Mouse (Mus musculus) frontal cortex, postnatal 14 days (tissue): ENCODE data around the gene Bbs9.

Experiments
- DNase-seq, 2 experiments: peaks; one replicate each; pipeline ENCODE4 v3.0.0; 2022; ENCODE audit warnings: low spot score in 2 of 2

Bbs9 gene

GRCm38 (mm10) chr9:22800675-22801074 lies 325.2 kb downstream of the Bbs9 start:
- DNase-seq: no peak

GRCm38 (mm10) chr9:22805981-22806380 lies 330.5 kb downstream of the Bbs9 start:
- no peak for DNase-seq

- DNase-seq: no peak
These were observed 331.0 kb downstream of the Bbs9 start for GRCm38 (mm10) chr9:22806494-22806893.

DNA sequence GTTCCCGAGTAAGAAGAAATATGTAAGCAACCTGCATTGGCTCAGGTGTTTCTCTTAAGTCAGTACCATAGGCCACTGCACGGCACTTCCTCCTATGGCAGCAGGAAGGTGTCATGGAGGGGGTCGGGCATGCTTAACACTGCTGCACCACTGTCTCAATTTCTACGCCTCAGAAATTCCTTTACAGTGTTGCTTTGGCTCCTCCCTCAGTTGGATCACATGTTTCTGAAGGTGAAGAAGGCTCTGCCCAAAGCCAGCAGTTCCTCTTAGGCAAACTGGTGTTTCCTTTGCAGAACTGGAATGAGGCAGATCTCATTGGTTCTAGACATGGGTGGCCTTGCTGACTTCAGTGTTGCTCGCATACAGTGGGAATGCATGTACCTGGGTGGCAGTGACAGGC lies 332.2 kb downstream of the Bbs9 start:
- DNase-seq: no peak

GRCm38 (mm10) chr9:22809621-22810126 lies 334.2 kb downstream of the Bbs9 start:
- DNase-seq: no peak

DNA sequence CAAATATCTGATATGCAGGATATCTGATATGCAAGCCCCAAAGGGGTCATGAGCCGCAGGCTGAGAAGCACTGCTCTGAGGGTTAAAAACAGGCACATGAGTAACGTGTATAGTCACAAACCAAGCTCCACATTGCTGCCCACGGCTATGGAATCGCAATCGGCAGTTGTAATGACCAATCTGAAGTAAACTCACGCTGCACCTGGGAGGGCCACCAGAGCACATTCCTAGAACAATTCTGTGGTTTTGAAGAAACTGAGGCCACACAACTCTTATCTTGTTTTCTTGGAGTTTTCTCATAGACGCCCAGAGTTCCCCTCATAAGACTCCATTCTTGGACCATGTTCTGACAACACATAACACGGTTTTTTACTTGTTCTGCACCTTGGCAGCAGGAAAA lies 334.9 kb downstream of the Bbs9 start:
- DNase-seq: no peak

DNA sequence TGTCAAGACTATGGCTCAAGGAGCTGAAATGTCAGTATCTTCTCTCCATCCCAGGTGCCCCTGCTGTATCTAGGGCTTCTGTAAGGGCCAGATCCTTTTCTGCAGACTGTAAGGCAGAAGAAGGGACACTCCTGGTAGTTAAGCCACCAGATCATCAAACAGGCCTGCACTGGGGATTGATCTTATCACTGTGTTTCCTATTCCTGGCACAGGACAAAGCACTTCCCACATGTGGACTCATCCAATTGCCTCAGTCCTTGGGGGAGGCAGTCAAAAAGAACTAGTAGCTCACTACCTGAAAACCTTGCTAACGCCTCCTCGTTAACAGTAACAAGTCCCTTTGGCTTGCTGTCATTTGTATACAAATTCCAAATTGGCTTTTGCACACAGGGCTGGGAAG lies 336.4 kb downstream of the Bbs9 start:
- DNase-seq: no peak

- DNase-seq: no peak
These were observed 339.0 kb downstream of the Bbs9 start for GRCm38 (mm10) chr9:22814407-22815092.

GRCm38 (mm10) chr9:22815093-22815458 lies 339.6 kb downstream of the Bbs9 start:
- DNase-seq: no peak

DNA sequence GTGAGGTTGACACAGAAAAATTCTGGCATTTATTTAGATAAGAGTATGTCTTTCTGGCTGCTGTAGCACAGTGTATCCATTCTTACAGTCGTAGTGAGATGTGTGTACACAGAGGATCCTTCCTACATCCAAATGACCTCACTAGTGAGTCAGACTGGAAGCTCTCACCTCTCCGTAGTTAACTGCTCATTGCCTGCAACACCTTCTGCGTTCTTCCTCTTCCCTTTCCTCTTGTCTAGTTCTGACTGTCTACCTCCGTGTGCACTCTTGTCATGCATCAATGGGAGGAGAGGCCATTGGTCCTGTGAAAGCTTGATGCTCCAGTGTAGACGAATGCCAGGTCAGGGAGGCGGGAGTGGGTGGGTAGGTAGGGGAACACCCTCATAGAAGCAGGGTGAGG lies 344.0 kb downstream of the Bbs9 start:
- DNase-seq: no peak

DNA sequence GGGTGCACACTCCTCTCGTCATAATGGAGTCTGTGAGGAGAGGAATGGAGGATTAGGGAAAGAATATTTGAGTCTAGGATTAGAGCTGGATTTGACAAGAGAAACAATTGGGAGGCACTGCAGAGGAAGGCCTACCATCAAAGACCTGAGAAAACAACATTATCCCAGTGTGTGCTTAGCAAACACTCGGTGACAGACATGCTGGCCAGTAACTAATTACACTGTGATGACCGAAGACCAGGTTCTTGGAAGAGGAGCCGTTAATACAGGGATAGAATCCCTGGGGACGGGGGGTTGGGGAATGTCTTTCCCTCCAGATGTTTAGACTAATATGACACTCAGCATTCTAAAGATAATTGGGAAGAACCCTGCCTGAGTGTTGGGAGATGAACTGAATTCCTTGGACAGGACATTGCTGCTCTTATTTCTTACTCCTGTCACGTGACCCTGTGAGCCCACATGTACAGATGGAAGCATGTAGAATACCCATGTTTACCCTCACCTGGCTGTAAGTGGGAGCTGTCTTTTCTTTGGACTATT lies 345.2 kb downstream of the Bbs9 start:
- no peak for DNase-seq

GRCm38 (mm10) chr9:22822770-22823169 lies 347.3 kb downstream of the Bbs9 start:
- DNase-seq: no peak

DNA sequence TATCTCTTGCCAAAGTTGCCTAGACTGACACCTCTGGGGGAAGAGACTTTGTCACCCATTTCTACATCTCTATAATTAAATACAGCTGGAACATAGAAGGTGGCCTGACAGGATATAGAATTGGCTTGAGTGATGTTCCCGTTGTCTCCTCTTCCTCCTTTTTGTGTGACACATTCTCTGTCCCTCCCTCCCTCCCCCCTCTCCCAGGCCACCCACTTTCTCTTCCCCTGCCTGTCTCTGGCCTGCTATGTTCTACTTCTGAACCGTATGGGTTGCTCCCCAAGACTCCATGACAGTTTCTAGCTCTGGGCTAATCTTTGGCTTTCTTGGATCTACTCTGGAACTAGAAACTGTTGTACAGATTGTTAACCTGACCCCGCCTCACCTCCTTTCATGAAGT lies 348.3 kb downstream of the Bbs9 start:
- no peak for DNase-seq

- no peak for DNase-seq
These were observed 349.4 kb downstream of the Bbs9 start for GRCm38 (mm10) chr9:22824910-22825309.

- no peak for DNase-seq
These were observed 351.1 kb downstream of the Bbs9 start for GRCm38 (mm10) chr9:22826571-22826990.

- DNase-seq: no peak
These were observed 351.8 kb downstream of the Bbs9 start for GRCm38 (mm10) chr9:22827176-22827770.

DNA sequence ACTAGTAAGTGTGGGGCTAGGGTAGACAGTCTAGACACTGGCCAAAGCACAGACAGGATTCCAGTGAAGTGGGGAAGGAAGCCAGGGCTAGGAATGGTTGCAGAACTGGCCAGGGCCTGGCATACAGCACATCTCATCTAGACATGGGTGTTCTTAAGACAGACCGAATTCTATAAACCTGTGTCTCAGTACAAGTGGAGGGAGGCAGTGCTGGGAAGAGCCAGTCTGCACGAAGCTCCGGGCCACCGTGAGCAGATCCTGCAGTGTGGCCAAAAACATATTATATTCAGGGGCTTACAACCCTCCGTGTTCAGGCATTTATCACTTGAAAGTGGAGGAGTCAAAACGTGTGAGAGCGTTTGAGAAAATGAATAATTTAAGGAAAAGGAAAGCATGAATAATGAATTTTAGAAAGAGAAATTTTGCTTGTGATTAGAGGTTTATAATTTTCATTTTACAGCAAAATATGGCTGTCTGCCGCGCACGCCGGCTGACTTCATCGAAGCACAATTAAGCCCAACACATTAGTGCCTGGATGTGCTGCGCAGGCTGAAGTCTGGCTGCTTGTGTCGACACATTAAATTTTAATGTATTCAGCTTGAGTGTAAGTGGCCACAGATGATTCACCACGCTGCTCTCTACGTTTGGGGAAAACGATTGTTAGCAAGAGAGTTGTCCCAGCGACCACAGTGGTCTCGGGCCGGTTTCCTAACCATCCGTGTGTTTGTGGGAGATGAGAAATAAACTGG lies 353.9 kb downstream of the Bbs9 start:
- no peak for DNase-seq

- no peak for DNase-seq
These were observed 359.5 kb downstream of the Bbs9 start for GRCm38 (mm10) chr9:22834994-22835512.

GRCm38 (mm10) chr9:22837000-22837399 lies 361.5 kb downstream of the Bbs9 start:
- DNase-seq: no peak

DNA sequence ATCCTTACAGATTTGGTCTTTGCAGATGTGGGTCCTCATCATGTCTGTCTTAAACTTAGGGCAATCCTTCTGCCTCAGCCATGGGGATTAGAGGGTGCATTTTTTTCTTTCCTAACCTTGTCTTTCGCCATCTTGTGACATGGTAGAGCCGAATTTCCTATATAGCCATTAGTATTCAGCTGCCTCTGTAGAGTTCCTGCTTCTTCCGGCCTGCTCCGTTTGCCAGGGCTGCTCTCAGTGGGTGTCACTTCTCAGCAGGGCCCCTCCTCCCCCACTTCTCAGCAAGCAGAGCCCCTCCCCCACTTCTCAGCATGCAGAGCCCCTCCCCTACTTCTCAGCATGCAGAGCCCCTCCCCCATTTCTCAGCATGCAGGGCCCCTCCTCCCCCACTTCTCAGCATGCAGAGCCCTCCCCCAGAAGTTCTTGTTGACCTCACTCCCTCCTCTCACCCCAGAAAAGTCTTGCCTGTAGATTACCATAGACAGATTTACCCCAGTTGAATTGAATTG lies 362.2 kb downstream of the Bbs9 start:
- no peak for DNase-seq

GRCm38 (mm10) chr9:22846048-22846447 lies 370.5 kb downstream of the Bbs9 start:
- no peak for DNase-seq

GRCm38 (mm10) chr9:22846783-22847182 lies 371.3 kb downstream of the Bbs9 start:
- no peak for DNase-seq
